Mouse (Mus musculus): ENCODE data around the gene Plekha7.

- TF ChIP-seq CTCF (IDR thresholded peaks at IDR 0.05; ENCODE audit: extremely low read depth, insufficient read depth, insufficient read length, insufficient replicate concordance) (no peak), POLR2A (IDR thresholded peaks at IDR 0.05; ENCODE audit: low read depth, low read length) (no peak)
Measured at GRCm38 (mm10) chr7:116226877-116227282, 81.3 kb downstream of the Plekha7 start.
